Mouse (Mus musculus) forebrain, embryonic 16.5 days (tissue): ENCODE measurements around the gene Npat. TPM values are rescaled to one million over a fixed set of nuclear protein-coding genes. Genes with fewer than 3 reads are reported as not detected.

Source experiments
- ATAC-seq: fragments of 200-750 bp; cut with Nextera tagmentation; 2 replicates; pipeline ENCODE4 v1.8.0; 2017; ENCODE audit warnings: mild to moderate bottlenecking, moderate library complexity
- H3K27ac ChIP-seq: fragments of 300-500 bp; sonication (generic); 2 replicates; pipeline ENCODE4 v1.5.1; 2014; ENCODE audit warnings: low read length, control low read depth
- H3K27me3 ChIP-seq: fragments of 300-500 bp; sonication (generic); replicated peaks from 2 replicates; pipeline ENCODE4 v1.6.1; 2014; ENCODE audit warnings: low read length; ENCODE audit not compliant: control insufficient read depth, insufficient read depth
- H3K36me3 ChIP-seq: fragments of 300-500 bp; sonication (generic); 2 replicates; pipeline ENCODE4 v1.6.1; 2014; ENCODE audit not compliant: control insufficient read depth, insufficient read depth
- H3K4me1 ChIP-seq: fragments of 300-500 bp; sonication (generic); replicated peaks from 2 replicates; pipeline ENCODE4 v1.6.1; 2014; ENCODE audit warnings: low read length; ENCODE audit not compliant: control insufficient read depth, insufficient read depth
- H3K4me2 ChIP-seq: fragments of 300-500 bp; sonication (generic); 2 replicates; pipeline ENCODE4 v1.6.1; 2014; ENCODE audit warnings: mild to moderate bottlenecking, low read length, control low read depth
- H3K4me3 ChIP-seq: fragments of 300-500 bp; sonication (generic); replicated peaks from 2 replicates; pipeline ENCODE4 v1.5.1; 2014; ENCODE audit warnings: mild to moderate bottlenecking, low read length, control low read depth
- H3K9ac ChIP-seq: fragments of 300-500 bp; sonication (generic); replicated peaks from 2 replicates; pipeline ENCODE4 v1.6.1; 2014; ENCODE audit warnings: low read depth, low read length, control low read depth
- H3K9me3 ChIP-seq: fragments of 300-500 bp; sonication (generic); 2 replicates; pipeline ENCODE4 v1.6.1; 2016; ENCODE audit warnings: low read length; ENCODE audit not compliant: control insufficient read depth
- WGBS: fragments of 180-500 bp; shearing (Covaris S2); extraction: QIAGEN DNeasy Blood & Tissue Kit; methylation state at CpG from one replicate; pipeline ENCODE4 v1.1.7; 2014; 5-methylcytosine and 5-hydroxymethylcytosine counted together
- polyA plus RNA-seq: library from polyadenylated mRNA; unstranded; fragments of >200 nt; fragmentation: Nextera tagmentation; extraction: Ambion mirVana; gene quantifications from 2 replicates; pipeline ENCODE4 v1.2.1, GENCODE M21; 2015

Gene Npat
- polyA plus RNA-seq, 1 experiment from 2014 or later, result 12.1 TPM

DNA sequence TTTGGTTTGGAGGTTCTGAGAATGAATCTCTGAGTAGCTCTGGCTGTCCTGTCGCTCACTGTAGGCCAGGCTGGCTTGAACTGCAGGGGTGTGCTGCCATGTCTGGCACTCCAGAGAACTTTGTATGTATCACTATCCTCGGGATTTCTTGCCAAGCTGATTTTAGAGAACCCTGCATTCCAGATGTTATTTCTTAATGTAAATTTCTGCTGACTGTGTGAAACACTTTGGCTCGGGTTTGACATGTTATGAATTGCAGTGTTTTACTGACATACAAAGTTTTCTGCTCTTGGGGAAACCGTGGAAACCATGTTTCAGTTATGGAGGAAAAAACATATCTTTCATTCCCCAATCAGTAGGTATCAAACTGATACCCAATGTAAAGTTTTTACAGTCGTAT, 38.9 kb downstream of the Npat start:
- Histone ChIP-seq H3K27me3 (no peaks in the 10 kb centered on the region), H3K4me1 (no peaks in the 10 kb centered on the region), H3K4me3 (no peak overlapping the region), H3K9ac (no peak overlapping the region), H3K27ac (no peak overlapping the region), H3K9me3 (no peaks in the 10 kb centered on the region), H3K4me2 (no peak overlapping the region), H3K36me3 (peaks cover 20% of the 10 kb centered on the region)
- no peak for ATAC-seq
- 86% methylated on average over 5 of the region's 5 CpGs for whole genome bisulfite sequencing

DNA sequence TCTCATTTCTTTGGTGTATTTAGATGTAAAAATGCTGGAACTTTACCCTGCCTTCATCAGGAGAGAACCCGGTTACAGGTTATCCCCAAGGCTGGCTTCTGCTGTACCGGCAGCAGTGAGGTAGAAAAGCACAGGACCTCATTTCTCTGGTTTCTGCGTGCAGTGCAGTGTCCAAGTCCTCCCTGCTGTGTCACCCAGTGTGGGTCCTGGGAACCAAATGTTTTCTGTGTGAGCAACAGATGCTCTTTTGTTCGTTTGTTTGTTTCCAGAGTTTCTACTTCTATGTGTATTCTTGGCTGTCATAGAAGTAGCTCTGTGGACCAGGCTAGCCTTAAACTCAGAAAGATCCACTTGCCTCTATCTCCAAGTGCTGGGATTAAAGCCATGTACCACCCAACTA, 45.0 kb downstream of the Npat start:
- 86% methylated on average over 4 of the region's 4 CpGs for WGBS

DNA sequence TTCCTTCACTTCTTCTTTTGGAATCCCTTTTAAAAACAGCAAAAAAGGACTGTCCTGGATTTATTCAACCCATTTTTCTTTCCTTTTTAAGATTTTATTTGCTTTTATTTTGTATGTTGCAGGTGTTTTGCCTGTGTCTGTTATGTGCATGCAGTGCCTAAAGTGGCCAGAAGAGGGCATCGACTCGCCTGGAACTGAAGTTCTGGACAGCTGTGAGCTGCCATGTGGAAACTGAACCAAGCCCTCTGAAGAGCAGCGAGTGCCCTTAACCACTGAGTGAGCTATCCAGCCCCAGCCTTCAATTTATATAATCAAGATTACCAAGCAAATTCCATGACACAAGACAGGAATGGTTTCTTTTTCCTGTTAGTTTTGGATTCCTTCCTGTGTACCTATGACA, 57.9 kb downstream of the Npat start:
- ATAC-seq, result no peak
- no peak overlapping the region for H3K4me3 ChIP-seq

More for the DNA sequence above, 45.0 kb downstream of the Npat start:
- Histone ChIP-seq H3K27me3 (no peaks in the 10 kb centered on the region), H3K36me3 (peaks cover 44% of the 10 kb centered on the region), H3K4me3 (no peak overlapping the region), H3K4me2 (no peak overlapping the region), H3K9me3 (no peaks in the 10 kb centered on the region), H3K9ac (no peak overlapping the region), H3K27ac (no peak overlapping the region), H3K4me1 (no peaks in the 10 kb centered on the region)
- no peak for ATAC-seq

DNA sequence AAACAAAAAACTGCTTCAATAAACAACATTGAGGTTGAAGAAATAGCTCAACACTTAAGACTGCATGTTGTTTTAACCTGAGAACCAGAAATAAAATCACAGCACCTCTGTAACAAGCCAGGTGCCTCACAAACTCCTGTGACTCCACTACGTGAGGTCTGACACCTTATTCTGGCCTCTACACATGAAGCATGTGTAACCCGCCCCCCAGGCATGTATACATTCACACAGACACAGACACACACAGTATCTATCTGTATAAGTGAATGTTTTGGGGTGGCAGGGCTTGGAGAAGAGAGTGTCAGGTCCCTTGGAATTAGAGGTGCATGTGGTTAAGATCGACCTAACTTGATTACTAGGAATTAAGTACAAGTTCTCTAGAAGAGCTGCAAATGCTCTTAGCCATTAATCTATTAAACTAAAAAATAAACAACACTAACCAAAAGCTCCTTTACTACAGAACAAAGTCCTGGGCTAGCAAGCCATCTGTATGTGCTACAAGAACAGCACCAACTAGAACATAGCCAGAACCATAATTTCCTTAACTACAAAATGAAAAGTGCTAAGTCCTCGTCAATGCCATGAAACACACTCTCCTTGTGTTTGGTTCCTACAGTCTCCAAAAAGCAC, 60.2 kb downstream of the Npat start:
- Histone ChIP-seq H3K9ac (no peak overlapping the region), H3K36me3 (peaks cover 21% of the 10 kb centered on the region), H3K4me3 (no peak overlapping the region), H3K27ac (no peak overlapping the region), H3K4me2 (no peak overlapping the region), H3K9me3 (no peaks in the 10 kb centered on the region), H3K27me3 (no peaks in the 10 kb centered on the region), H3K4me1 (no peaks in the 10 kb centered on the region)
- WGBS, result 99% methylated on average over 4 of the region's 4 CpGs
- ATAC-seq, result no peak

More for the DNA sequence above, 57.9 kb downstream of the Npat start:
- Histone ChIP-seq H3K9ac (no peak overlapping the region), H3K36me3 (peaks cover 33% of the 10 kb centered on the region), H3K9me3 (no peaks in the 10 kb centered on the region), H3K4me1 (no peaks in the 10 kb centered on the region), H3K27me3 (no peaks in the 10 kb centered on the region), H3K27ac (no peak overlapping the region), H3K4me2 (no peak overlapping the region)
- 7% methylated on average over 3 of the region's 3 CpGs for WGBS

DNA sequence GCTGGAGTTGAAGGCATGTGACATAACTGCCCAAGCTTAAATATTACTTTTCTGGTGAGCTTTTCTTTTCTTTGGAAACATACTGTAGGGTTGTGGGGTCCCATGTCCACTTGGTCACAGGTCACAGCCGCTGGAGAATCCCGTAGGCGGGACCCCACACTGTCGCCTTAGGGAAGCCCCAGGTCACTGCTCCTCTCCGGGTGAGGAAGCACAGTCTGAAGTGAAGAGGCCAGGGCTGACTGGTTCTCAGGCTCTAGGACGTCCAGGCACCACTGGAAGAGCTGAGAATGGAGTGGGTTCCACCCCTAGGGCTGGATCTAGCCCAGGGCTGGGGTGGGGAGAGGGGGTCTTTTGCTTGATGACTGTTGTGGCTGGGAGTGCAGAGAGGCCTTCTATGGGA, 61.8 kb downstream of the Npat start:
- Histone ChIP-seq H3K9ac (no peak overlapping the region), H3K4me3 (no peak overlapping the region), H3K4me2 (no peak overlapping the region), H3K27me3 (no peaks in the 10 kb centered on the region), H3K4me1 (no peaks in the 10 kb centered on the region), H3K27ac (no peak overlapping the region), H3K36me3 (peaks cover 14% of the 10 kb centered on the region), H3K9me3 (no peaks in the 10 kb centered on the region)
- 78% methylated on average over 6 of the region's 6 CpGs for WGBS
- no peak for ATAC-seq

DNA sequence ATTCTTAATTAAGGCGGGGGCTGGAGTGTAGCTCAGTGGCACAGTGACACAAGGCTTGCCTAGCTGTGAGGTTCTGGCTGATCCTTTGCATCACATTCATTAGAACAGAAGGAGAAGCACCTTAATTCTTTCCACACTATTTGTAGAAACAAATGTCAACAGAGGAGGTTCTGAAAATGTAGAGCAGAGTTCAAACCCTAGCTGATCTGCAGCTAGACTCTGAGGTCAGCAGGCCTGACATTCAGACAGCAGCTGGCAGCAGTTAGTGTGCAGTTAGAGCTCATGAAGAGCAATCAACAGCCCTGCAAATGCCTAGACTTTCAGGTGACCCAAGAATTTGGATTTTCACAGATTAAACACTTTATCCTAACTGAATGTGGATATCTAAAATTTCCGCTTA, 64.7 kb downstream of the Npat start:
- Histone ChIP-seq H3K9ac (no peak overlapping the region), H3K4me3 (no peak overlapping the region), H3K36me3 (peaks cover 2% of the 10 kb centered on the region; the same call in 1 of the 2 replicates), H3K4me1 (0 out of 2 replicates have a peak, but pooled peaks cover 2% of the 10 kb centered on the region), H3K27me3 (no peaks in the 10 kb centered on the region), H3K4me2 (no peak overlapping the region), H3K27ac (no peak overlapping the region), H3K9me3 (no peaks in the 10 kb centered on the region)
- ATAC-seq, result no peak
- 93% methylated on average over 2 of the region's 2 CpGs for WGBS

- peaks cover 2% of the 10 kb centered on the region; the same call in 1 of the 2 replicates for H3K36me3 ChIP-seq
- peaks cover 4% of the 10 kb centered on the region for H3K4me1 ChIP-seq
- H3K9me3 ChIP-seq, result no peaks in the 10 kb centered on the region
- ATAC-seq, result no peak
- H3K4me2 ChIP-seq, result no peak overlapping the region
- H3K9ac ChIP-seq, result no peak overlapping the region
- H3K4me3 ChIP-seq, result no peak overlapping the region
- no peak overlapping the region for H3K27ac ChIP-seq
- WGBS, result 80% methylated on average over 1 of the region's 1 CpGs
- H3K27me3 ChIP-seq, result no peaks in the 10 kb centered on the region
Observed at GRCm38 (mm10) chr9:53603384-53603783, 66.5 kb downstream of the Npat start.

DNA sequence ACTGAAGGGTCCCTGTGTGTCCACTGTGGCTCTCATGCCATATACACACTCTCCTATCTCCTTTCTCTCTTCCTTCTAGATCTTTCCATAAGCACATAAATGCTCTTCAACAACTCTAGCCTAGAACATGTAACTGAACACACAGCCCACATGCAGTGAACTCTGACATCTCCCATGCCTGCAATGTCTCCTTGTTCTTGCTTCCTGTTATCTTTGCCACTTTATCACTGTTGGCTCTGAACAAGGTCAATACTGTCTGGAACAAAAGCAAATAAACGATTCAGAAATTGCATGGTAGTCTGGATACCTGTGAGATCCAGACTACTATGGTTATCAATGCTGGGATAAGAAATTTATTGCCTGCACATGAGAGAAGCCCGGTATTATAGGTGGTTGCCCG, 67.0 kb downstream of the Npat start:
- H3K4me3 ChIP-seq, result no peak overlapping the region
- no peak overlapping the region for H3K27ac ChIP-seq
- H3K4me1 ChIP-seq, result peaks cover 9% of the 10 kb centered on the region
- H3K9me3 ChIP-seq, result no peaks in the 10 kb centered on the region
- no peak overlapping the region for H3K9ac ChIP-seq
- H3K4me2 ChIP-seq, result no peak overlapping the region
- peaks cover 2% of the 10 kb centered on the region; the same call in 1 of the 2 replicates for H3K36me3 ChIP-seq
- no peak for ATAC-seq
- WGBS, result 93% methylated on average over 3 of the region's 3 CpGs
- H3K27me3 ChIP-seq, result no peaks in the 10 kb centered on the region

- no peak overlapping the region for H3K4me2 ChIP-seq
- peaks cover 2% of the 10 kb centered on the region; the same call in 1 of the 2 replicates for H3K36me3 ChIP-seq
- WGBS, result 92% methylated on average over 5 of the region's 5 CpGs
- no peaks in the 10 kb centered on the region for H3K9me3 ChIP-seq
- no peak overlapping the region for H3K4me3 ChIP-seq
- H3K27me3 ChIP-seq, result no peaks in the 10 kb centered on the region
- no peak overlapping the region for H3K9ac ChIP-seq
- H3K4me1 ChIP-seq, result peaks cover 17% of the 10 kb centered on the region
- no peak for ATAC-seq
- no peak overlapping the region for H3K27ac ChIP-seq
Observed at GRCm38 (mm10) chr9:53604954-53605353, 68.1 kb downstream of the Npat start.

GRCm38 (mm10) chr9:53607192-53607591, 70.3 kb downstream of the Npat start:
- H3K27me3 ChIP-seq, result no peaks in the 10 kb centered on the region
- peaks cover 2% of the 10 kb centered on the region; the same call in 1 of the 2 replicates for H3K36me3 ChIP-seq
- H3K4me2 ChIP-seq, result no peak overlapping the region
- H3K4me1 ChIP-seq, result peaks cover 17% of the 10 kb centered on the region
- 93% methylated on average over 3 of the region's 3 CpGs for WGBS
- H3K4me3 ChIP-seq, result no peak overlapping the region
- no peak overlapping the region for H3K9ac ChIP-seq
- no peaks in the 10 kb centered on the region for H3K9me3 ChIP-seq
- no peak for ATAC-seq
- H3K27ac ChIP-seq, result no peak overlapping the region
